Mouse (Mus musculus): Measurements from ENCODE around the gene Fkbp11. TPM values are rescaled to one million over a fixed set of nuclear protein-coding genes. Genes with fewer than 3 reads are reported as not detected.
"Not testable (repeated sequence)": the region's sequence is repeated elsewhere in the genome, so short reads cannot be mapped to it uniquely, and the experiment has no call there.

Fkbp11 gene
- total RNA-seq (2021) (1 to 10 TPM; 4.9 to 9.3 TPM), polyA plus RNA-seq (2012; rRNA removed) (8.4 and 10.0 TPM in 2 replicates)
- long read RNA-seq, transcript Fkbp11-201 (6 exons, 734 nt) = major isoform, 9 of 9 reads
- long read RNA-seq, partial matches to known transcripts = 0 of 9 reads
- long read RNA-seq, other reads (novel, unspliced or antisense) = 0 of 9 reads

GRCm38 (mm10) chr15:98727443-98728321 is at the start of gene Fkbp11:
TSS of gene Fkbp11 (minus strand) at chr15:98728198.
- peak; percentile 85 for DNase-seq

GRCm38 (mm10) chr15:98777762-98778161 is 49.8 kb upstream of the Fkbp11 start, which contains the start of gene Wnt10b:
TSS of gene Wnt10b (minus strand) at chr15:98778150.
- peak; percentile 31 for DNase-seq

GRCm38 (mm10) chr15:98777005-98777616 is 49.1 kb upstream of the Fkbp11 start:
- no peak for DNase-seq

GRCm38 (mm10) chr15:98776280-98777004 is 48.4 kb upstream of the Fkbp11 start:
- peak; percentile 54 for DNase-seq

GRCm38 (mm10) chr15:98775533-98775932 is 47.5 kb upstream of the Fkbp11 start:
- DNase-seq = no peak

- DNase-seq = no peak
Observed at GRCm38 (mm10) chr15:98774096-98774495, 46.1 kb upstream of the Fkbp11 start.

DNA sequence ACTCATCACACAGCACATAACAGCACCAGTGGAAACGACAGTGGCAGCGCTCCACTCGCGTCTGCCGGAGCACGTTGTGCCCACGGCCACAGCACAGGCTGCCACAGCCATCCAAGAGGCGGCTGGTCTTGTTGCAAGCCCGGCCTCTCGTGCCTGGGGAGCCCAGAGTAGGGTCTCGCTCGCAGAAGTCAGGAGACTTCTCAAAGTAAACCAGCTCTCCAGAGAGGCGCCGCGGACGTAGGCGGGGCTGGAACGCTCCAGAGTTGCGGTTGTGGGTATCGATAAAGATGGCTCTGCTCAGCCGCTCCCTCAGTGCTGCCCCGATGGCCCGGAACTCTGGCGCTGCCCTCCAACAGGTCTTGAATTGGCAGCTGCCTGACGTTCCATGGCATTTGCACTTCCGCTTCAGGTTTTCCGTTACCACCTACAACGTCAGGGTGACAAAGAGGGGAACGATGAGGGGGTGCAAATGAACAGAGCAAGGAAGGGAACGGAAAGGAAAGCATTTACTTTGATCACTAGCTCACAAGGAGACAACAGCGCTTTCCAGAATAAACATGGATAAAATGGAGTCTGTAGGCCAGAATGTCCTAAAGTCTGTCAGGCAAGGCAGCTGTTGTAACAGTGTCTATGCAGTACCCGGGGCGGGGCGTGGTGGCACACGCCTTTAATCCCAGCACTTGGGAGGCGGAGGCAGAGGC is 44.7 kb upstream of the Fkbp11 start:
- peak; percentile 43 for DNase-seq

GRCm38 (mm10) chr15:98771813-98772425 is 43.9 kb upstream of the Fkbp11 start:
- no peak for DNase-seq

GRCm38 (mm10) chr15:98768259-98768658 is 40.3 kb upstream of the Fkbp11 start:
- peak; percentile 36 for DNase-seq

DNA sequence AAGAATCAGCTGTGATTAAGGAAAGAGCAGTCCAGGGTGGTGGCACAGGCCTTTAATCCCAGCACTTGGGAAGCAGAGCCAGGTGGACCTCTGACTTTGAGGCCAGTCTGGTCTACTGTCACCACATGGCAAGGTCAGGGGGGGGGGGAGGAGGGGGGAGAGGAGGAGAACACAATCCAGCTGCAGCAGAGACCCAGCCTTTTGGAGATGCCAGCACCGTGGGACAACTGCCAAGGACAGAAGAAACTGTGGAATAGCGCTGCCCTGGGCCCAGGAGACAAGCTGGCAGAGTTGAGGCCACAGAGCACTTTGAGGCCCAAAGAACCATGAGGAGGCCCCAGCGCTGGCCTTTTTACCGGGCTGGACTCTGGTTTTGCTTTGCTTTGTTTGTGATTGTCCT is 37.9 kb upstream of the Fkbp11 start:
- peak; percentile 59 for DNase-seq

GRCm38 (mm10) chr15:98762670-98763529 is 34.9 kb upstream of the Fkbp11 start, which contains the start of gene Arf3:
TSS of gene Arf3 (minus strand) at chr15:98763214.
- peak; percentile 98 for DNase-seq

GRCm38 (mm10) chr15:98762201-98762621 is 34.2 kb upstream of the Fkbp11 start:
- DNase-seq = peak; percentile 92

GRCm38 (mm10) chr15:98754125-98754524 is 26.1 kb upstream of the Fkbp11 start:
- no peak for DNase-seq

DNA sequence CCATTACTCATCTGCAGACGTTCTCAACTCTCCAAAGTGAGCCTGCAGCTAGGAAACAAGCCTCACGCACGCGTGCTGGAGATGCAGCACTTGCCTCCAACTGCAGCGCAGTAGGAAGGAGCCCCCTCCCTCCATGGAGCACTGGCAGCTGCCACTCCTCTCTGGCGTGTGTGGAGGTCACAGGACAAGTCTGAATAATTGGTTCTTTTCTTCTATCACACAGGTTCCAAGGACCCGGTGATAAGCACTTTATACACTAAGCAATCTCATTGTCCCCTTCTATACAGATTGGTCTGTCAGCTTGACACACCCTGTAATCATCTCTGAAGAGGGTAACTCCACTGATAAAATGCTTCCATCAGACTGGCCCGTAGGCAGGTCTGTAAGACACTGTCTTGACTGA is 25.0 kb upstream of the Fkbp11 start:
- peak; percentile 22 for DNase-seq

- no peak for DNase-seq
Observed at GRCm38 (mm10) chr15:98749093-98749492, 21.1 kb upstream of the Fkbp11 start.

DNA sequence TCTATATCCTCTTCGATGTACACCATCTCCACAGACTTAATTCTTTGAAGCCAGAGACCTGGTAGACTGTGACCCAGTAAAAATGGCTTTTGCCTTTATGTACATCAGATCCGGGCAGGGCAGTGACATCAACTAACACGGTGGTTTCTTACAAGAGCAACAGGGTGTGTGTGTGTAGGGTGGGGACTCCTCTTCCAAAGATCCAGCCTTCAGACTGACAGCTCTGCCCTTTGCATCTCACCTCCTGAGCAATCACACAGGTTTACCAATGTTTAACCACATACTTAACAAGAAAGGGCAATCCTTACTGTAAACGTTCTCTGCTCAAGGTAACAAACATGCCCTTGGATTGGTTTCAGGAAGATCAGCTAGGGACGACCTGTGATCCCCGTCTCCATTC is 19.3 kb upstream of the Fkbp11 start:
- no peak for DNase-seq

GRCm38 (mm10) chr15:98746344-98746965 is 18.5 kb upstream of the Fkbp11 start:
- DNase-seq = no peak

DNA sequence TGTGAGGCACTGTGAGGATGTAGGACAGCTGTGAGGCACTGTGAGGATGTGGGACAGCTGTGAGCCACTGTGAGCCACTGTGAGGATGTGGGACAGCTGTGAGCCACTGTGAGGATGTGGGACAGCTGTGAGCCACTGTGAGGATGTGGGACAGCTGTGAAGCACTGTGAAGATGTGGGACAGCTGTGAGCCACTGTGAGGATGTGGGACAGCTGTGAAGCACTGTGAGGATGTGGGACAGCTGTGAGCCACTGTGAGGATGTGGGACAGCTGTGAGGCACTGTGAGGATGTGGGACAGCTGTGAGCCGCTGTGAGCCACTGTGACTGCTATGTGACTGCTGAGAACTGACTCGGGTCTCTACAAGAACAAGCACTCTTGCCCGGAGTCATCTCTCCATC is 15.9 kb upstream of the Fkbp11 start:
- not testable (repeated sequence) for DNase-seq

DNA sequence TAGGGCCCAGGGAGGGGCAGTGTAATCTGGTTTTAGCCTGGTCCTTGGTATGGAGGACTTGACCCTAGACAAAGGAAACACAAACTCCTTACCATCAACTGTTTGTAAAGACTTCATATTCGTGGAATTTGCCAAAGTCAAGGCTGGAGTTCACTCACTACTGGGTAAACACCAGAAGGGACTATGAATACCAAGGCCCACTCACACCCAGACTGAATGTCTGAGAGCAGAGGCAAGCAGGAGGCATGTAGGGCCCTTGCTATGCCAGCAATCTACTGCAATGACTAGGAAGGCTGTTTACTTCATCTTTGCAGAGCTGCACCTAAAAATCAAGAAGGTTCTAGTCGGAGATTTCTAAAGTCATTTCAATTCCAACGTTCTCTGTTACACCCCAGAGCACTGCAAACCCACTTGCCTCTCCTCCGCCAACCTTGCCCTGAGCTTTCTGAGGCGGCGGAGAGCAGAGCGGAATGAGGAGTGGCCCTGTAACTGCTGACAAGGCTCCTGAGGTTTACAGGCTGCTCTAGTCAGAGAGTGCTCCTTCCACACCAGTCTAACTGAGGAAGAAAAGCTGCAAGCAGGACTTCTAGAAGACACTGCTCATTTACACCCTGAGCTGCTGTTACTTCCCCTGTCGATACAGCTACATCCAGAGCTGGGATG is 14.9 kb upstream of the Fkbp11 start:
- no peak for DNase-seq

All from adrenal gland, adult 2 months (tissue).